Mouse (Mus musculus) large intestine, adult 2 months (tissue): ENCODE measurements around the gene Commd7. TPM values are rescaled to one million over a fixed set of nuclear protein-coding genes. Genes with fewer than 3 reads are reported as not detected.
A peak's percentile ranks its signal among the peaks of the same experiment; 100 is the strongest.

Source experiments
- DNase-seq: peaks from one replicate; pipeline ENCODE4 v3.0.0-alpha.2; 2012; ENCODE audit warnings: low read depth, low spot score
- WGBS: fragments of 180-500 bp; shearing (Covaris S2); methylation state at CpG from one replicate; pipeline ENCODE4 v1.1.7; 2018; 5-methylcytosine and 5-hydroxymethylcytosine counted together
- polyA plus RNA-seq: library from polyadenylated mRNA; depleted of rRNA; stranded (reverse); fragments of >200 nt; gene quantifications from 2 replicates; pipeline ENCODE4 v1.2.3, GENCODE M21; 2012

Commd7 gene
- polyA plus RNA-seq, 1 experiment = 26.1 TPM

DNA sequence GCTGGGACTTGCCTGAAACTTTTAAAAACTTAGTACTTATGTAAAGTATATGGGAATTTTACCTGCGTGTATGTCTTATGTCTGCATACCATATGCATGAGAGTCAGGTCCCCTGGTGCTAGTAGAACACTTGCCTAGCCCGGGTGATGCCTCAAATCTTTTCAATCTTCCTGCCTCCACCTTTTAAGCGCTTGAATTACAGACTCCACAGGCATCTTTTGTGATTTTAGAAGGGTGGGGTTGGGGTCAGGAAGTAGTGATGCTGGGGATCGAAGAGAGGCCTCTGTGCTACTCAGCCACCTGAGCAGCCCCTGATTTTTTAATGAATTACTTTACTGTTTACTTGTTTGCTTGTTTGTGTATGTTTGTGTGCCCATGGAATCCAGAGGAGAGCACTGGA lies 37.6 kb downstream of the Commd7 start:
- DNase-seq = no peak
- 77% methylated on average over 4 of the region's 4 CpGs for WGBS

DNA sequence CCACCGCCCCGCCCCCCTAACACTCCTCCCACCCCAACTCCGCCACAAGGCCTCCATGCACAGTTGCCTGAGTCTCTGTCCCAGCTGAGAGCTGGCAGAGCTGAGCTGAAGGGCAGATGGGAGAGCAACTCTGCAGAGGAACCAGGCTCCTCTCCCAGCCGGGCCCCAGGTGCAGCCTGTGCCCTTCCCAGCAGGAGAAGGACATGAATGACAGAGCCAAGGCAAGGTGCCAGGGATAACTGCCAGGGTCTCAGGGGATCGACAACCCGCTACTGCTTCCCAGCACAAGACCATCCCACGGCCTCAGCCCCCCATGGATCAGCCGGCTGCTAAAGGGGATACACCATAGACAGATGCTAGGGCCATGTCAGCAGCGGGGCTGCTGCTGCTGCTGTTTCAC lies 39.4 kb downstream of the Commd7 start:
- 45% methylated on average over 9 of the region's 9 CpGs for WGBS
- DNase-seq = no peak

- WGBS = 36% methylated on average over 8 of the region's 8 CpGs
- no peak for DNase-seq
These were observed 40.2 kb downstream of the Commd7 start for GRCm38 (mm10) chr2:153592056-153593014.

- DNase-seq = peak; percentile 79
- WGBS = 5% methylated on average over 15 of the region's 15 CpGs
These were observed 45.9 kb downstream of the Commd7 start for GRCm38 (mm10) chr2:153586515-153587174.

DNA sequence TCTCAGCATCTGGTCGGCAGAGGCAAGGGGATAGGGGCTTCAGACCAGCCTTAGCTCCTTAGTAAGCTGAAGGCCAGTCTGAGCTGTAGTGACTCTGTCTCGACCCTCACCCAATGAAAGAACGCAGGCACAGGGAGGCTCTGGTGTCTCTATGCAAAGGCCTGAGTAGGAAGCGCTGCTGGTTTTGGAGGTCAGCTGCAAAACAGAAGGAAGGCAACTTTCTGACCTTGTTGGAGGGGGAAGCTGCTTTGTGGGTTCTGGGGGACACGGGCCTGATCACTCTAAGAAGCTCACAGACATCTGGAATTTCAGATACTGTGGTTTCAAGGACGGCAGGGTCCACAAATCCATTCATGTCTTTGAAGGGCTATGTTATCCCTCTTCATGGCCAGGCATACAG lies 46.6 kb downstream of the Commd7 start:
- WGBS = 87% methylated on average over 6 of the region's 6 CpGs
- DNase-seq = no peak

- 61% methylated on average over 4 of the region's 4 CpGs for WGBS
- no peak for DNase-seq
These were observed 48.2 kb downstream of the Commd7 start for GRCm38 (mm10) chr2:153584396-153584795.

DNA sequence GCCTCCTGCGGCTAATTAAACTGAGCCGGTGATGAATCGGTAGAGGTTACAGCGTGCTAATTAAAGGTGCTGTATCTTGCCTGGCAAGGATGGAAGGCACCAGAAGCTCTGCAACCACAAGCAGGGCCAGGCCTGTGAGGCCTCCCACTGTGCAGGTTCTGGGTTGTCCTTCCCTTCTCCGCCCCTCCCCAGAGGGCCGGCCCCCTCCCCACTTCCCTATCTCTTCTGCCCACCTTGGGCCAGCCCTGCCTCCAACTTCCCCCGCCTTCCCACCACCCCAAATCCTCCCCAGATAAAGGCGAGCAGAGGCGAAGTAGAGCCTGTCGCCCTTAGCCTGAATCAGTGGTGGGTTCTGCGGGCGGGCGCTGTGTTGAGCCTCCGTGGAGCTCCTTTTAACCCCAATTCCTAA lies 48.9 kb downstream of the Commd7 start:
- DNase-seq = no peak
- WGBS = 72% methylated on average over 14 of the region's 14 CpGs

DNA sequence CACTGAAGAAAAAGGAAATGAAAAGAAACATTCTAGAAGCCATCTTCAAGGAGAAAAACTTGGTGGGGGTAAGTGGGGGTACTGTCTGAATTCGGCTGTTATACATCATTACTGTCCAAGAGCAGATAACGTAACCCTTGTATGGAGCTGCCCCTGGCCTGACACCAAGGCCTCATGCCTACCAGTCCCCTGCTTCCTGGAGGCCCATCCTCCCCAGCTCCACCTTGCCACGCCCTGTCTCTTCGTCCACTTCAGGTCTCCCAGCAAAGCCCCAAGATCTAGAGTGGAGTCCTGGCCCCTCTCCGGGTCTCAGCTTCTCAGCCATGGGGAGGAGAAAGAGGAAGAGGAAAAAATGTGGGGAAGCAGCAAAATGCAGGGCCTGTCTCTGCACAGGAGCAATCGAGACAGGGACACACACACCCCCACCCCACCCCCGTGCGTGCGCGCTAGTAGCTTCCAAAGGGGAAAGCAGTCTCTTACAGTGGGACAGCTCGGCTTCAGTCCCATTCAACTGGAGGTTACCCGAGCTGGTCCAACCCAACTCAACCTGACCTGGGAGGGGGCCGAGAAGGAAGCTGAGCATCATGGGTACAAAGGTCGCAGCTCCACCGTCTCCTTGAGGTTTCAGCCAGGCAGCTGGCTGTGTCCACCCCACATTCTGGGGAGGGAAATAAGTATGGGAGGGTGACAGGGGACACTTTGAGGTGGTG lies 49.5 kb downstream of the Commd7 start:
- DNase-seq = no peak
- WGBS = 28% methylated on average over 15 of the region's 15 CpGs

- WGBS = 76% methylated on average over 7 of the region's 7 CpGs
- no peak for DNase-seq
These were observed 51.2 kb downstream of the Commd7 start for GRCm38 (mm10) chr2:153581416-153581815.

- no peak for DNase-seq
- 81% methylated on average over 4 of the region's 4 CpGs for WGBS
These were observed 52.1 kb downstream of the Commd7 start for GRCm38 (mm10) chr2:153580458-153580985.

DNA sequence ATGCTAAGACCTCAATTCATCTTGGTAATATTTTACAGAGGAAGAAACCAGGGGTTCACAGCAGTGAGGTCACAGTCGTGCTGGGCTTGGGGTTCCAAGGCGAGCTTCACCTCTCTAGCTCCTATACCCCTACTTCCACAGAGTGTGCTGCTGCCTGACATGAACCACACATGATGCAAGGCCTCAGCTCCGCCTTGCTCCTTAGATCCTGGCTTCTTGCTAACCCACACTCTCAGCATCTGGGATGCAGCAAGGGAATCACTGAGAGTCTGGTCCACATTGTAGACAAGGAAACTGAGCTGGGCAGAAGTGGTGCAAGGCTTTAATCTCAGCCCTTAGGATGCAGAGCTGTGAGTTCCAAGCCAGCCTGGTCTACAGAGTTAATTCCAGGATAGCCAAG lies 52.5 kb downstream of the Commd7 start:
- WGBS = 94% methylated on average over 3 of the region's 3 CpGs
- DNase-seq = no peak

DNA sequence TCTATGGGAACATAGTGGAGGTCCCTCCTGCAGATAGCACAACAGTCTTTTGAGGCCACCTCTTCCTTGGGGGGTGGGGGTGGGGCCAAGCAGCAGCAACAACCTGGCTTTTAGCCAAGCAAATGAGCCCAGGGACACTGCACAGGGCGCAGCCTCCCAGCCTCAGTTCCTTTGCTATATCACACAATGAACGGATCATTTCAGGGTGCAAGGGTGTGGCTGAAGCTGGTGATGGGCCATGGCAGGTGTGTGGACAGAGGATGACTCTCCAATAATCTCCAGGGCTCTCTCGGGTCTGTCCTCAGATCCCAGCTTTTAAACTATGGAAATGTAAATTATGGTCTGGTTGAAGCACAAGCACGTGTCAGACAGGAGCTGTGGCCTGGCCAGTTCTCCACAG lies 55.5 kb downstream of the Commd7 start:
- 20% methylated on average over 4 of the region's 4 CpGs for WGBS
- no peak for DNase-seq

- no peak for DNase-seq
- WGBS = 75% methylated on average over 3 of the region's 3 CpGs
These were observed 56.4 kb downstream of the Commd7 start for GRCm38 (mm10) chr2:153576150-153576549.

- 31% methylated on average over 6 of the region's 6 CpGs for WGBS
- DNase-seq = no peak
These were observed 57.0 kb downstream of the Commd7 start for GRCm38 (mm10) chr2:153575554-153575953.

GRCm38 (mm10) chr2:153573101-153573500 lies 59.5 kb downstream of the Commd7 start:
- DNase-seq = no peak
- 81% methylated on average over 9 of the region's 9 CpGs for WGBS

DNA sequence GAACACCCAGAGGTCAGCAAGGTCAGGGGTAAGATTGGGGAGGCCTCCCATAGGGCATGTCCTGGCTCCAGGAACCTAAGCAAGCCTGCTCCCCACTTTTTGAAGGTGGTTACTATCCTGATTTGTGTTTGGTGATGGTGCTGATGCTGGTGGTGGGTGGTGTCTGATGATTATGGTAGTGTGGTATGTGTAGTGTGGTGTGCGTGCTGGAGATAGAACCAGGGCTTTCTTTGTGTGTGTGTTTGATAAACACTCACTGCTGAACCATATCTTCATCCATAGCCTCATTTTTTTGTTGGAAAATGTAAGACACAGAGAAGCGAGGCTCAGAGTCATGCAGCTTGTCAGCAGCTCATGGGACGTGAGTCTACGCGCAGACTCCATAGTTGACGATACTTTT lies 64.0 kb downstream of the Commd7 start:
- DNase-seq = no peak
- 93% methylated on average over 6 of the region's 6 CpGs for WGBS

DNA sequence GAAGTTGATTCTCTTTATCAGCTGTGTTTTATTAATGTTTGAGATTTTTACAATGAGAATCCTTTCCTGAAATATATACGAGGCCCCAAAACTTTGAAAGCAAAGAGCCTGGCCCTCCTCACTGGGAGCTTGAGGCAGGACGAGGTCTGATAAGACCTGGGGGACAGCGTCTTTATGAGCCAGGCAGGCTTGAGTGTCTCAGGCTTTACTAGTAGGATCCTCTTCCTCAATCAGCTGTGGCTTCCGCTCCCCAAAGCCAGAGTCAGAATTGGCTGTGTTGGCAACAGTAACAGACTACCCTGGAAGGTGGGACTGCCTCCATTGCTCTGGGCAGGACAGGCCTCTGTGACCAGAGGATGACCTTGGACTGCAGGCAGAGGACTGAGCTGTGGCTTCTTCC lies 64.6 kb downstream of the Commd7 start:
- DNase-seq = no peak
- whole genome bisulfite sequencing = 77% methylated on average over 4 of the region's 4 CpGs
